Mouse (Mus musculus) CH12.LX (cell line): Measurements from ENCODE around the gene Srms. TPM values are rescaled to one million over a fixed set of nuclear protein-coding genes. Genes with fewer than 3 reads are reported as not detected.
A peak's percentile ranks its signal among the peaks of the same experiment; 100 is the strongest.

Source experiments
- DNase-seq: peaks from one replicate; pipeline ENCODE4 v3.0.0-alpha.2; 2013; ENCODE audit errors: extremely low read depth
- H3K27ac ChIP-seq: 2 replicates; pipeline ENCODE4 v1.5.1; 2012; ENCODE audit warnings: low read depth, mild to moderate bottlenecking, control low read depth, moderate library complexity; ENCODE audit not compliant: insufficient read depth
- H3K27me3 ChIP-seq: replicated peaks from 2 replicates; pipeline ENCODE3; 2012; ENCODE audit warnings: inconsistent platforms
- H3K36me3 ChIP-seq, 2 experiments: replicated peaks in 1 of 2; 2 replicates each; pipeline versions ENCODE3 to v1.6.1; 2012; ENCODE audit warnings: inconsistent platforms in 1 of 2, low read length in 1 of 2, mild to moderate bottlenecking in 1 of 2, mixed read lengths in 1 of 2, moderate library complexity in 1 of 2; ENCODE audit not compliant: control insufficient read depth in 1 of 2, insufficient read depth in 1 of 2
- H3K4me1 ChIP-seq, 2 experiments: 2 replicates each; pipeline ENCODE4 v1.6.1; 2012; ENCODE audit warnings: inconsistent platforms in 1 of 2, moderate library complexity in 1 of 2; ENCODE audit not compliant: insufficient read depth in 2 of 2, control insufficient read depth in 1 of 2
- H3K4me2 ChIP-seq: 2 replicates; pipeline ENCODE4 v1.6.1; 2012; ENCODE audit warnings: low read depth, mild to moderate bottlenecking, control low read depth; ENCODE audit not compliant: poor library complexity, insufficient read depth, severe bottlenecking
- H3K4me3 ChIP-seq, 3 experiments: fragments of 150-350 bp in 1 of 3; sonication (generic) in 1 of 3; replicated peaks in 1 of 3; 2 replicates each; pipeline versions ENCODE3 to v1.5.1; 2011 to 2012; ENCODE audit warnings: low read depth in 2 of 3, low read length in 2 of 3, mild to moderate bottlenecking in 2 of 3, moderate library complexity in 2 of 3, control low read depth in 1 of 3, improper control_type of control experiment in 1 of 3, inconsistent platforms in 1 of 3, mixed read lengths in 1 of 3; ENCODE audit not compliant: poor library complexity in 1 of 3
- H3K79me2 ChIP-seq: replicated peaks from 2 replicates; pipeline ENCODE4 v1.6.1; 2012; ENCODE audit warnings: mild to moderate bottlenecking, moderate library complexity; ENCODE audit not compliant: control insufficient read depth, poor library complexity, insufficient read depth, severe bottlenecking; ENCODE audit errors: extremely low read depth
- H3K9ac ChIP-seq: 2 replicates; pipeline ENCODE4 v1.6.1; 2012; ENCODE audit warnings: low read depth, mild to moderate bottlenecking, control low read depth, moderate library complexity; ENCODE audit not compliant: insufficient read depth
- H3K9me3 ChIP-seq: replicated peaks from 2 replicates; pipeline ENCODE3; 2012; ENCODE audit warnings: low read length, inconsistent platforms, mixed read lengths
- CHD2 ChIP-seq: IDR thresholded peaks from 2 replicates; pipeline ENCODE4 v1.6.1; 2011; ENCODE audit warnings: low read length, improper control_type of control experiment
- CTCF ChIP-seq, 2 experiments: IDR thresholded peaks in 1 of 2; conservative IDR thresholded peaks in 1 of 2; 2 replicates each; pipeline ENCODE4 v1.5.1; 2011 to 2012; ENCODE audit warnings: low read depth in 2 of 2, low read length in 2 of 2, improper control_type of control experiment in 1 of 2, inconsistent platforms in 1 of 2, mild to moderate bottlenecking in 1 of 2, moderate library complexity in 1 of 2
- E2F4 ChIP-seq: IDR thresholded peaks from 2 replicates; pipeline ENCODE4 v1.6.1; 2011; ENCODE audit warnings: low read depth, low read length, improper control_type of control experiment; ENCODE audit not compliant: insufficient replicate concordance
- ELF1 ChIP-seq: IDR thresholded peaks from 2 replicates; pipeline ENCODE4 v1.6.1; 2014; ENCODE audit warnings: low read depth, mild to moderate bottlenecking, inconsistent platforms, low read length, improper control_type of control experiment
- EP300 ChIP-seq: IDR thresholded peaks from 2 replicates; pipeline ENCODE4 v1.6.1; 2011; ENCODE audit warnings: low read length, improper control_type of control experiment
- MXI1 ChIP-seq: IDR thresholded peaks from 2 replicates; pipeline ENCODE4 v1.6.1; 2011; ENCODE audit warnings: mild to moderate bottlenecking, low read depth, low read length, improper control_type of control experiment
- NELFE ChIP-seq: IDR thresholded peaks from 2 replicates; pipeline ENCODE4 v1.6.1; 2011; ENCODE audit warnings: low read depth, low read length, improper control_type of control experiment
- POLR2A ChIP-seq: IDR thresholded peaks from 2 replicates; pipeline ENCODE4 v1.6.1; 2011; ENCODE audit warnings: low read depth, mild to moderate bottlenecking, improper control_type of control experiment, low read length
- POLR2AphosphoS2 ChIP-seq: IDR thresholded peaks from 2 replicates; pipeline ENCODE4 v1.6.1; 2011; ENCODE audit warnings: low read depth, low read length, improper control_type of control experiment
- RAD21 ChIP-seq: IDR thresholded peaks from 2 replicates; pipeline ENCODE4 v1.6.1; 2011; ENCODE audit warnings: low read depth, mild to moderate bottlenecking, low read length, improper control_type of control experiment, moderate library complexity
- RCOR1 ChIP-seq: conservative IDR thresholded peaks from 2 replicates; pipeline ENCODE4 v1.6.1; 2012; ENCODE audit warnings: low read depth, mild to moderate bottlenecking, inconsistent platforms, low read length, improper control_type of control experiment
- SMC3 ChIP-seq: IDR thresholded peaks from 2 replicates; pipeline ENCODE4 v1.6.1; 2011; ENCODE audit warnings: low read depth, low read length, improper control_type of control experiment
- TCF12 ChIP-seq: IDR thresholded peaks from 2 replicates; pipeline ENCODE4 v1.6.1; 2014; ENCODE audit warnings: low read depth, mild to moderate bottlenecking, inconsistent platforms, low read length, improper control_type of control experiment
- ZMIZ1 ChIP-seq: IDR thresholded peaks from 2 replicates; pipeline ENCODE4 v1.6.1; 2012; ENCODE audit warnings: low read depth, mild to moderate bottlenecking, inconsistent platforms, low read length, improper control_type of control experiment
- dilution Hi-C: fragments of 300-500 bp; cut with MboI; formaldehyde crosslinking; loops from 2 replicates; pipeline ENCODE4 v1.14.3; 2020; ENCODE audit warnings: low sequenced_read_pairs; ENCODE audit not compliant: extremely low pct_unique_long_range_greater_than_20kb, extremely low pct_ligation_motif_present
- in situ Hi-C: fragments of 300-500 bp; cut with MboI; formaldehyde crosslinking; loops from 3 replicates; pipeline ENCODE4 v1.14.3; 2019; ENCODE audit warnings: low sequenced_read_pairs, low pct_ligation_motif_present, low pct_unique_long_range_greater_than_20kb, mixed read lengths
- polyA plus RNA-seq: library from polyadenylated mRNA; unstranded; fragments of >175 nt; gene quantifications from 2 replicates; pipeline ENCODE4 v1.2.1, GENCODE M21; 2012; ENCODE audit warnings: low read depth; ENCODE audit not compliant: insufficient read length
- total RNA-seq, 2 experiments: library from RNA; depleted of rRNA; stranded (reverse); fragments of 300-350 nt in 1 of 2; fragments of >200 nt in 1 of 2; gene quantifications; 2 replicates each; pipeline ENCODE4 v1.2.3; 2012 to 2014

Srms gene
- total and polyA plus RNA-seq, 3 experiments = 0.08 to 0.41 (median 0.13) TPM

GRCm38 (mm10) chr2:181228335-181228734 is 15.3 kb upstream of the Srms start:
- in situ Hi-C loops (no loop called here), dilution Hi-C loops (no loop called here)
- no peak overlapping the region for H3K4me3 ChIP-seq
- TF ChIP-seq CHD2 (no peak), E2F4 (no peak), RAD21 (no peak), MXI1 (no peak), CTCF (conservative IDR thresholded peaks at IDR 0.05 in 1 of 2, IDR thresholded peaks at IDR 0.05 in 1 of 2; ENCODE audit: low read depth in 2 of 2, low read length in 2 of 2) (no peak)
- no peaks in the 10 kb centered on the region for H3K27me3 ChIP-seq
- no peak overlapping the region for H3K9ac ChIP-seq
- no peak overlapping the region for H3K4me2 ChIP-seq
- H3K27ac ChIP-seq = no peak overlapping the region
- H3K79me2 ChIP-seq = no peaks in the 10 kb centered on the region
- H3K36me3 ChIP-seq = peaks cover 70 to 89% of the 10 kb centered on the region in 2 experiments
- H3K9me3 ChIP-seq = no peaks in the 10 kb centered on the region
- no peaks in the 10 kb centered on the region for H3K4me1 ChIP-seq
- no peak for DNase-seq

GRCm38 (mm10) chr2:181227122-181227521 is 14.1 kb upstream of the Srms start:
- no peaks in the 10 kb centered on the region for H3K27me3 ChIP-seq
- H3K9ac ChIP-seq = no peak overlapping the region
- no peak for DNase-seq
- no peak overlapping the region for H3K4me3 ChIP-seq
- no peak overlapping the region for H3K4me2 ChIP-seq
- no peak for TF ChIP-seq EP300
- peak; percentile 32; the same call in 1 of the 2 replicates for TF ChIP-seq SMC3
- no peak for TF ChIP-seq POLR2AphosphoS2
- TF ChIP-seq ELF1 = no peak
- no peak for TF ChIP-seq RCOR1
- no peaks in the 10 kb centered on the region for H3K79me2 ChIP-seq
- H3K9me3 ChIP-seq = no peaks in the 10 kb centered on the region
- H3K36me3 ChIP-seq = peaks cover 58 to 77% of the 10 kb centered on the region in 2 experiments
- H3K4me1 ChIP-seq = no peaks in the 10 kb centered on the region
- H3K27ac ChIP-seq = no peak overlapping the region
- dilution Hi-C loops (no loop called here), in situ Hi-C loops (no loop called here)

GRCm38 (mm10) chr2:181224994-181225393 is 12.0 kb upstream of the Srms start:
- in situ Hi-C loops = no loop called here
- dilution Hi-C loops = no loop called here
- H3K27ac ChIP-seq = no peak overlapping the region

More at GRCm38 (mm10) chr2:181224994-181225393, 12.0 kb upstream of the Srms start:
- H3K27me3 ChIP-seq = no peaks in the 10 kb centered on the region
- H3K36me3 ChIP-seq = peaks cover 38 to 65% of the 10 kb centered on the region in 2 experiments
- no peaks in the 10 kb centered on the region for H3K79me2 ChIP-seq
- no peak for DNase-seq
- no peak overlapping the region for H3K4me3 ChIP-seq
- TF ChIP-seq POLR2A (no peak), ELF1 (no peak), TCF12 (no peak), NELFE (no peak), ZMIZ1 (no peak)
- no peak overlapping the region for H3K4me2 ChIP-seq
- no peaks in the 10 kb centered on the region for H3K9me3 ChIP-seq
- H3K9ac ChIP-seq = no peak overlapping the region
- H3K4me1 ChIP-seq = peaks cover 2 to 10% of the 10 kb centered on the region in 2 experiments; a peak in 3 of 4 replicates
